In genomic region chr14:28143998-28144397, GRCm38 (mm10) we compare ENCODE assay signal across 19 mouse cellular contexts.
"Had no signal": no experiment of that assay in that cellular context is flagged by ENCODE, and none has a peak within 500 bp of the region (broad histone marks: within the 10 kb centered on the region; RNA-seq: fewer than 3 reads in every experiment).

No protein-coding gene starts in this region.

- H3K27me3 ChIP-seq: limb, embryonic 13.5 days; liver, embryonic 12.5 days; liver, embryonic 15.5 days; lung, embryonic 15.5 days; megakaryocyte, embryonic 14.5 days; midbrain, embryonic 13.5 days had no signal

- H3K4me3 ChIP-seq: limb, embryonic 10.5 days; limb, embryonic 13.5 days; liver, embryonic 12.5 days; liver, embryonic 15.5 days; lung, embryonic 15.5 days; megakaryocyte, embryonic 14.5 days; midbrain, embryonic 10.5 days; midbrain, embryonic 13.5 days had no signal

- H3K9me3 ChIP-seq: limb, embryonic 10.5 days; limb, embryonic 13.5 days; liver, embryonic 12.5 days; liver, embryonic 15.5 days; lung, embryonic 15.5 days; midbrain, embryonic 10.5 days; midbrain, embryonic 13.5 days had no signal

- H3K4me1 ChIP-seq: limb, embryonic 10.5 days; liver, embryonic 12.5 days; liver, embryonic 15.5 days; lung, embryonic 15.5 days; megakaryocyte, embryonic 14.5 days; midbrain, embryonic 10.5 days had no signal

- H3K4me2 ChIP-seq: limb, embryonic 13.5 days; liver, embryonic 12.5 days; liver, embryonic 15.5 days; lung, embryonic 15.5 days; midbrain, embryonic 13.5 days had no signal

- H3K36me3 ChIP-seq: limb, embryonic 10.5 days; limb, embryonic 13.5 days; liver, embryonic 12.5 days; liver, embryonic 15.5 days; lung, embryonic 15.5 days; midbrain, embryonic 10.5 days; midbrain, embryonic 13.5 days had no signal

- DNase-seq: kidney, adult 9 months; kidney, postnatal 25 days; liver; lung, adult 18-20 months; lung, postnatal 10 days; lung, postnatal 36 days; thymus, adult 2 months; thymus, postnatal 14 days; thymus, postnatal 4 days had no signal

- H3K9ac ChIP-seq: limb, embryonic 13.5 days; liver, embryonic 12.5 days; liver, embryonic 15.5 days; lung, embryonic 15.5 days; midbrain, embryonic 13.5 days had no signal

- H3K27ac ChIP-seq: kidney, postnatal 0 days; limb, embryonic 10.5 days; limb, embryonic 13.5 days; liver, embryonic 12.5 days; liver, embryonic 15.5 days; lung, embryonic 15.5 days; midbrain, embryonic 10.5 days; midbrain, embryonic 13.5 days had no signal

- ATAC-seq: liver, embryonic 12.5 days; midbrain, embryonic 13.5 days; midbrain, embryonic 16.5 days had no signal
